Mouse (Mus musculus) cerebellum, adult 2 months (tissue): ENCODE data around the gene Haao.

Experiments
- CTCF ChIP-seq: fragments of 200-500 bp; IDR thresholded peaks from 2 replicates; pipeline ENCODE4 v1.5.1; 2011; ENCODE audit warnings: low read depth, mild to moderate bottlenecking, control low read depth, low read length, moderate library complexity, borderline replicate concordance; ENCODE audit not compliant: insufficient read depth
- POLR2A ChIP-seq: fragments of 200-500 bp; IDR thresholded peaks from 2 replicates; pipeline ENCODE4 v1.6.1; 2011; ENCODE audit warnings: low read length, control low read depth, borderline replicate concordance; ENCODE audit not compliant: insufficient read depth

DNA sequence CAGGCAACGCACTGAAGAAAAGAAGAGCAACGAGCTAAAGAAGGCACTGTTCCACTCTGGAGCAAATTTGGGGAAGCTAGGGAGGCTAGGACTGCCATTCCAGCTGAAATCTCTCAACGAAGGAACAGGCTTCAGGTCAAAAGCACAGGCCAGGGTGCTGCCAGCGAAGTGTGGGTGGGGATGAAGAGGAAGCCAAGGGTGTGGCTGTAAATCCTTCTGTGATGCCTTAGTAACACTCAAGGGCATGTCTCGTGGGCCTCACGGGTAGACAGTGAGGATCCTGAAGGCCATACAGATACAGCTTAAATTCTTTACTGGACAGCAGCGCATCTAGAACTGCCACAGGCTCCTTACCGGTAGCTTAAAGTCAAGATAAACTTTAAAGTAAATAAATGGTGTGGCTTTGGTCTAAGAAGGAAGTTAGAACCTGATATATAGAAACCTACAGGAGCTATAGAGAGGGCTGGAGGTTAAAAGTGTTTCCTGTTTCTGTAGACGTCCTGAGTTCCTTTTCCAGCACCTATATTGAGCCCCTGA, 32.5 kb upstream of the Haao start:
- TF ChIP-seq POLR2A (no peak), CTCF (no peak)
